Mouse (Mus musculus) heart, embryonic 16.5 days (tissue): ENCODE results near the gene Oprm1. TPM values are rescaled to one million over a fixed set of nuclear protein-coding genes. Genes with fewer than 3 reads are reported as not detected.
"Not testable (repeated sequence)": the region's sequence is repeated elsewhere in the genome, so short reads cannot be mapped to it uniquely, and the experiment has no call there.

Experiments
- ATAC-seq: fragments of 200-750 bp; cut with Nextera tagmentation; replicated peaks from 2 replicates; pipeline ENCODE4 v1.8.0; 2017; ENCODE audit warnings: moderate number of reproducible peaks; ENCODE audit not compliant: insufficient read depth, low FRiP score; ENCODE audit errors: extremely low read depth
- H3K27ac ChIP-seq: fragments of 300-500 bp; sonication (generic); 2 replicates; pipeline ENCODE4 v1.5.1; 2014; ENCODE audit warnings: mild to moderate bottlenecking, low read length, control low read depth, moderate library complexity
- H3K27me3 ChIP-seq: fragments of 300-500 bp; sonication (generic); 2 replicates; pipeline ENCODE4 v1.6.1; 2014; ENCODE audit warnings: low read length, mixed read lengths; ENCODE audit not compliant: control insufficient read depth, insufficient read depth
- H3K36me3 ChIP-seq: fragments of 300-500 bp; sonication (generic); 2 replicates; pipeline ENCODE4 v1.6.1; 2014; ENCODE audit not compliant: control insufficient read depth, insufficient read depth
- H3K4me1 ChIP-seq: fragments of 300-500 bp; sonication (generic); 2 replicates; pipeline ENCODE4 v1.6.1; 2014; ENCODE audit warnings: low read length, mixed read lengths; ENCODE audit not compliant: control insufficient read depth, insufficient read depth
- H3K4me2 ChIP-seq: fragments of 300-500 bp; sonication (generic); 2 replicates; pipeline ENCODE4 v1.6.1; 2014; ENCODE audit warnings: low read depth, mild to moderate bottlenecking, control low read depth, low read length
- H3K4me3 ChIP-seq: fragments of 300-500 bp; sonication (generic); 2 replicates; pipeline ENCODE4 v1.5.1; 2014; ENCODE audit warnings: mild to moderate bottlenecking, control low read depth, low read length
- H3K9ac ChIP-seq: fragments of 300-500 bp; sonication (generic); 2 replicates; pipeline ENCODE4 v1.6.1; 2014; ENCODE audit warnings: low read length, control low read depth
- H3K9me3 ChIP-seq: fragments of 300-500 bp; sonication (generic); replicated peaks from 2 replicates; pipeline ENCODE4 v1.6.1; 2016; ENCODE audit warnings: low read length; ENCODE audit not compliant: control insufficient read depth
- WGBS: fragments of 180-500 bp; shearing (Covaris S2); extraction: QIAGEN DNeasy Blood & Tissue Kit; methylation state at CpG from one replicate; pipeline ENCODE4 v1.1.7; 2014; 5-methylcytosine and 5-hydroxymethylcytosine counted together
- polyA plus RNA-seq: library from polyadenylated mRNA; unstranded; fragments of >200 nt; fragmentation: Nextera tagmentation; extraction: Ambion mirVana; gene quantifications from 2 replicates; pipeline ENCODE4 v1.2.1, GENCODE M21; 2015

The Oprm1 gene
- polyA plus RNA-seq, 1 experiment from 2014 or later: not detected

- H3K9me3 ChIP-seq: no peaks in the 10 kb centered on the region
- no peak overlapping the region for H3K27ac ChIP-seq
- H3K27me3 ChIP-seq: no peaks in the 10 kb centered on the region
- ATAC-seq: no peak
- H3K4me1 ChIP-seq: no peaks in the 10 kb centered on the region
- 45% methylated on average over 1 of the region's 1 CpGs for WGBS
- H3K4me3 ChIP-seq: no peak overlapping the region
- no peak overlapping the region for H3K9ac ChIP-seq
- H3K36me3 ChIP-seq: no peaks in the 10 kb centered on the region
- H3K4me2 ChIP-seq: no peak overlapping the region
Observed at GRCm38 (mm10) chr10:6842225-6842624, 83.9 kb downstream of the Oprm1 start.

GRCm38 (mm10) chr10:6846283-6846682 lies 88.0 kb downstream of the Oprm1 start:
- H3K27me3 ChIP-seq: no peaks in the 10 kb centered on the region
- no peaks in the 10 kb centered on the region for H3K36me3 ChIP-seq
- no peak overlapping the region for H3K4me3 ChIP-seq
- WGBS: 64% methylated on average over 1 of the region's 1 CpGs
- no peaks in the 10 kb centered on the region for H3K9me3 ChIP-seq
- H3K9ac ChIP-seq: no peak overlapping the region
- ATAC-seq: no peak
- no peaks in the 10 kb centered on the region for H3K4me1 ChIP-seq
- no peak overlapping the region for H3K27ac ChIP-seq
- H3K4me2 ChIP-seq: no peak overlapping the region

GRCm38 (mm10) chr10:6848162-6848754 lies 90.0 kb downstream of the Oprm1 start:
- no peak for ATAC-seq
- Histone ChIP-seq H3K4me1 (no peaks in the 10 kb centered on the region), H3K4me3 (no peak overlapping the region), H3K36me3 (no peaks in the 10 kb centered on the region), H3K27me3 (no peaks in the 10 kb centered on the region), H3K9me3 (no peaks in the 10 kb centered on the region), H3K27ac (no peak overlapping the region), H3K9ac (no peak overlapping the region), H3K4me2 (no peak overlapping the region)
- WGBS: 45% methylated on average over 7 of the region's 7 CpGs

GRCm38 (mm10) chr10:6848834-6849233 lies 90.5 kb downstream of the Oprm1 start:
- Histone ChIP-seq H3K27me3 (no peaks in the 10 kb centered on the region), H3K9ac (no peak overlapping the region), H3K36me3 (no peaks in the 10 kb centered on the region), H3K4me2 (no peak overlapping the region), H3K4me3 (no peak overlapping the region), H3K4me1 (no peaks in the 10 kb centered on the region), H3K9me3 (no peaks in the 10 kb centered on the region), H3K27ac (no peak overlapping the region)
- 66% methylated on average over 2 of the region's 2 CpGs for WGBS
- ATAC-seq: no peak

GRCm38 (mm10) chr10:6855812-6856211 lies 97.5 kb downstream of the Oprm1 start:
- Histone ChIP-seq H3K4me3 (no peak overlapping the region), H3K9me3 (no peaks in the 10 kb centered on the region), H3K4me2 (no peak overlapping the region), H3K27me3 (no peaks in the 10 kb centered on the region), H3K36me3 (no peaks in the 10 kb centered on the region), H3K4me1 (no peaks in the 10 kb centered on the region), H3K9ac (no peak overlapping the region), H3K27ac (no peak overlapping the region)
- no peak for ATAC-seq
- WGBS: 75% methylated on average over 3 of the region's 3 CpGs

GRCm38 (mm10) chr10:6871418-6872072 lies 113.2 kb downstream of the Oprm1 start:
- no peak for ATAC-seq
- no peak overlapping the region for H3K4me2 ChIP-seq
- WGBS: 77% methylated on average over 7 of the region's 7 CpGs
- H3K27ac ChIP-seq: no peak overlapping the region
- H3K4me3 ChIP-seq: no peak overlapping the region
- H3K9me3 ChIP-seq: 0 out of 2 replicates have a peak, but pooled peaks cover 3% of the 10 kb centered on the region
- no peaks in the 10 kb centered on the region for H3K36me3 ChIP-seq
- no peaks in the 10 kb centered on the region for H3K27me3 ChIP-seq
- H3K9ac ChIP-seq: no peak overlapping the region
- H3K4me1 ChIP-seq: no peaks in the 10 kb centered on the region

- H3K4me2 ChIP-seq: no peak overlapping the region
- no peaks in the 10 kb centered on the region for H3K36me3 ChIP-seq
- WGBS: 70% methylated on average over 1 of the region's 1 CpGs
- 0 out of 2 replicates have a peak, but pooled peaks cover under 1% of the 10 kb centered on the region for H3K9me3 ChIP-seq
- no peak for ATAC-seq
- H3K27ac ChIP-seq: no peak overlapping the region
- no peaks in the 10 kb centered on the region for H3K4me1 ChIP-seq
- H3K27me3 ChIP-seq: no peaks in the 10 kb centered on the region
- H3K4me3 ChIP-seq: no peak overlapping the region
- H3K9ac ChIP-seq: no peak overlapping the region
Observed at GRCm38 (mm10) chr10:6873917-6874316, 115.6 kb downstream of the Oprm1 start.

- WGBS: 79% methylated on average over 2 of the region's 2 CpGs
- no peaks in the 10 kb centered on the region for H3K9me3 ChIP-seq
Observed at GRCm38 (mm10) chr10:6878276-6878881, 120.1 kb downstream of the Oprm1 start.

GRCm38 (mm10) chr10:6882041-6882440 lies 123.7 kb downstream of the Oprm1 start:
- not testable (repeated sequence) for ATAC-seq, H3K4me1 ChIP-seq
- 97% methylated on average over 1 of the region's 1 CpGs for WGBS

More at GRCm38 (mm10) chr10:6878276-6878881, 120.1 kb downstream of the Oprm1 start:
- no peak overlapping the region for H3K4me3 ChIP-seq
- H3K36me3 ChIP-seq: no peaks in the 10 kb centered on the region
- H3K4me1 ChIP-seq: no peaks in the 10 kb centered on the region
- H3K9ac ChIP-seq: no peak overlapping the region
- no peaks in the 10 kb centered on the region for H3K27me3 ChIP-seq
- no peak overlapping the region for H3K27ac ChIP-seq
- H3K4me2 ChIP-seq: no peak overlapping the region
- no peak for ATAC-seq

More at GRCm38 (mm10) chr10:6882041-6882440, 123.7 kb downstream of the Oprm1 start:
- not testable (repeated sequence) for H3K27ac ChIP-seq, H3K9me3 ChIP-seq, H3K27me3 ChIP-seq, H3K36me3 ChIP-seq, H3K4me2 ChIP-seq, H3K9ac ChIP-seq, H3K4me3 ChIP-seq
